Mouse (Mus musculus) CD4-positive helper T cell, adult 2 months (primary cell): ENCODE results near the gene Olfr462.

Source experiments
- DNase-seq: peaks from one replicate; pipeline ENCODE4 v3.0.0-alpha.2; 2012; ENCODE audit warnings: low read depth, missing footprints, low spot score

The Olfr462 gene

GRCm38 (mm10) chr11:87892168-87892567 lies at the start of gene Olfr462:
Olfr462 (minus strand) TSS chr11:87892268.
- DNase-seq: no peak

GRCm38 (mm10) chr11:87935467-87935866 lies 43.4 kb upstream of the Olfr462 start:
- DNase-seq: peak; percentile 85

- DNase-seq: no peak
These were observed 41.7 kb upstream of the Olfr462 start for GRCm38 (mm10) chr11:87933731-87934130.

- no peak for DNase-seq
These were observed 38.3 kb upstream of the Olfr462 start for GRCm38 (mm10) chr11:87930348-87930747.

- DNase-seq: no peak
These were observed 28.9 kb upstream of the Olfr462 start, which contains the start of gene Olfr464 for GRCm38 (mm10) chr11:87920966-87921365. Olfr464 (minus strand) TSS chr11:87920967.

GRCm38 (mm10) chr11:87920301-87920700 lies 28.2 kb upstream of the Olfr462 start:
- DNase-seq: no peak

- DNase-seq: no peak
These were observed 23.9 kb upstream of the Olfr462 start for GRCm38 (mm10) chr11:87916005-87916404.

- DNase-seq: no peak
These were observed 12.3 kb upstream of the Olfr462 start for GRCm38 (mm10) chr11:87904331-87904730.

- DNase-seq: no peak
These were observed 5.2 kb upstream of the Olfr462 start, which contains the start of gene Olfr463 for GRCm38 (mm10) chr11:87897287-87897686. Olfr463 (minus strand) TSS chr11:87897387.

GRCm38 (mm10) chr11:87884856-87885255 lies 7.2 kb downstream of the Olfr462 start:
- no peak for DNase-seq

- DNase-seq: peak; percentile 27
These were observed 8.6 kb downstream of the Olfr462 start for GRCm38 (mm10) chr11:87883493-87883892.

GRCm38 (mm10) chr11:87881714-87882113 lies 10.4 kb downstream of the Olfr462 start:
- no peak for DNase-seq

- no peak for DNase-seq
These were observed 12.2 kb downstream of the Olfr462 start for GRCm38 (mm10) chr11:87879826-87880225.

GRCm38 (mm10) chr11:87875436-87875835 lies 16.6 kb downstream of the Olfr462 start, which contains the start of gene Epx:
Epx (minus strand) TSS chr11:87875536.
- DNase-seq: no peak

- DNase-seq: no peak
These were observed 20.3 kb downstream of the Olfr462 start for GRCm38 (mm10) chr11:87871766-87872165.

GRCm38 (mm10) chr11:87870096-87870495 lies 22.0 kb downstream of the Olfr462 start:
- DNase-seq: no peak

- peak; percentile 43 for DNase-seq
These were observed 25.2 kb downstream of the Olfr462 start for GRCm38 (mm10) chr11:87866891-87867290.

- no peak for DNase-seq
These were observed 29.3 kb downstream of the Olfr462 start for GRCm38 (mm10) chr11:87862805-87863204.

GRCm38 (mm10) chr11:87860426-87860825 lies 31.6 kb downstream of the Olfr462 start:
- DNase-seq: peak; percentile 45

- no peak for DNase-seq
These were observed 32.8 kb downstream of the Olfr462 start for GRCm38 (mm10) chr11:87859273-87859672.

GRCm38 (mm10) chr11:87854550-87854949 lies 37.5 kb downstream of the Olfr462 start:
- no peak for DNase-seq

- DNase-seq: no peak
These were observed 38.5 kb downstream of the Olfr462 start for GRCm38 (mm10) chr11:87853597-87853954.

GRCm38 (mm10) chr11:87852690-87853596 lies 39.1 kb downstream of the Olfr462 start, which contains the start of gene Mks1:
Mks1 (plus strand) TSS chr11:87853215.
- peak; percentile 95 for DNase-seq
